Mouse (Mus musculus): ENCODE results near the gene Glyr1. TPM values are rescaled to one million over a fixed set of nuclear protein-coding genes. Genes with fewer than 3 reads are reported as not detected.

Gene Glyr1
- polyA plus RNA-seq, 1 experiment from 2014 or later, result 162 TPM

- 85% methylated on average over 12 of the region's 12 CpGs for WGBS
- Histone ChIP-seq H3K4me2 (0 out of 2 replicates have a peak overlapping the region, but pooled peaks have one; percentile 40), H3K9ac (no peak overlapping the region), H3K27me3 (no peaks in the 10 kb centered on the region), H3K9me3 (replicated peaks) (no peaks in the 10 kb centered on the region), H3K27ac (no peak overlapping the region), H3K4me3 (replicated peaks) (no peak overlapping the region), H3K36me3 (peaks cover 6% of the 10 kb centered on the region), H3K4me1 (peaks cover 20% of the 10 kb centered on the region)
- no peak for ATAC-seq (replicated peaks; ENCODE audit: low FRiP score)
Measured at GRCm38 (mm10) chr16:5008076-5008475, 41.6 kb downstream of the Glyr1 start.

GRCm38 (mm10) chr16:5007492-5007891 lies 42.2 kb downstream of the Glyr1 start:
- WGBS, result 44% methylated on average over 6 of the region's 6 CpGs
- ATAC-seq (replicated peaks; ENCODE audit: low FRiP score), result 0 out of 2 replicates have a peak, but pooled peaks have one; percentile 30
- Histone ChIP-seq H3K4me2 (peak overlapping the region; percentile 40), H3K9ac (0 out of 2 replicates have a peak overlapping the region, but pooled peaks have one; percentile 10), H3K27me3 (no peaks in the 10 kb centered on the region), H3K4me3 (replicated peaks) (peak overlapping the region; percentile 10; the same call in 1 of the 2 replicates), H3K36me3 (peaks cover 6% of the 10 kb centered on the region), H3K4me1 (peaks cover 14% of the 10 kb centered on the region), H3K9me3 (replicated peaks) (no peaks in the 10 kb centered on the region), H3K27ac (0 out of 2 replicates have a peak overlapping the region, but pooled peaks have one; percentile 22)

- Histone ChIP-seq H3K4me1 (peaks cover 10% of the 10 kb centered on the region), H3K4me3 (replicated peaks) (peak within 1 kb of the TSS; percentile 10; the same call in 1 of the 2 replicates)
- WGBS, result 39% methylated on average over 5 of the region's 5 CpGs
Measured at GRCm38 (mm10) chr16:5007067-5007466, 42.6 kb downstream of the Glyr1 start, which contains the start of gene Smim22. TSS of gene Smim22 (plus strand) at chr16:5007288.

GRCm38 (mm10) chr16:5000611-5001010 lies 49.1 kb downstream of the Glyr1 start:
- Histone ChIP-seq H3K4me3 (replicated peaks) (no peak overlapping the region), H3K36me3 (no peaks in the 10 kb centered on the region), H3K27me3 (no peaks in the 10 kb centered on the region), H3K27ac (no peak overlapping the region), H3K9ac (no peak overlapping the region), H3K4me2 (no peak overlapping the region), H3K9me3 (replicated peaks) (no peaks in the 10 kb centered on the region), H3K4me1 (0 out of 2 replicates have a peak, but pooled peaks cover 6% of the 10 kb centered on the region)
- ATAC-seq (replicated peaks; ENCODE audit: low FRiP score), result no peak
- 65% methylated on average over 3 of the region's 3 CpGs for WGBS

More at GRCm38 (mm10) chr16:5007067-5007466, 42.6 kb downstream of the Glyr1 start, which contains the start of gene Smim22:
- H3K9ac ChIP-seq, result 0 out of 2 replicates have a peak within 1 kb of the TSS, but pooled peaks have one; percentile 10
- H3K4me2 ChIP-seq, result peak within 1 kb of the TSS; percentile 40
- peaks cover 6% of the 10 kb centered on the region for H3K36me3 ChIP-seq
- no peaks in the 10 kb centered on the region for H3K27me3 ChIP-seq
- no peaks in the 10 kb centered on the region for H3K9me3 ChIP-seq (replicated peaks)
- H3K27ac ChIP-seq, result 0 out of 2 replicates have a peak within 1 kb of the TSS, but pooled peaks have one; percentile 22
- peak; percentile 58; the same call in 1 of the 2 replicates for ATAC-seq (replicated peaks; ENCODE audit: low FRiP score)

GRCm38 (mm10) chr16:4998984-4999383 lies 50.7 kb downstream of the Glyr1 start:
- H3K4me3 ChIP-seq (replicated peaks), result no peak overlapping the region
- H3K27ac ChIP-seq, result no peak overlapping the region
- no peaks in the 10 kb centered on the region for H3K36me3 ChIP-seq
- WGBS, result 49% methylated on average over 1 of the region's 1 CpGs
- H3K4me1 ChIP-seq, result 0 out of 2 replicates have a peak, but pooled peaks cover 6% of the 10 kb centered on the region
- ATAC-seq (replicated peaks; ENCODE audit: low FRiP score), result no peak
- H3K9me3 ChIP-seq (replicated peaks), result no peaks in the 10 kb centered on the region
- no peaks in the 10 kb centered on the region for H3K27me3 ChIP-seq
- no peak overlapping the region for H3K9ac ChIP-seq
- H3K4me2 ChIP-seq, result no peak overlapping the region

- H3K27ac ChIP-seq, result no peak within 1 kb of the TSS
- H3K4me1 ChIP-seq, result 0 out of 2 replicates have a peak, but pooled peaks cover 6% of the 10 kb centered on the region
- 18% methylated on average over 3 of the region's 3 CpGs for WGBS
- H3K4me2 ChIP-seq, result no peak within 1 kb of the TSS
- ATAC-seq (replicated peaks; ENCODE audit: low FRiP score), result no peak
- H3K36me3 ChIP-seq, result no peaks in the 10 kb centered on the region
- no peaks in the 10 kb centered on the region for H3K27me3 ChIP-seq
- no peaks in the 10 kb centered on the region for H3K9me3 ChIP-seq (replicated peaks)
- no peak within 1 kb of the TSS for H3K4me3 ChIP-seq (replicated peaks)
- no peak within 1 kb of the TSS for H3K9ac ChIP-seq
Measured at GRCm38 (mm10) chr16:4997553-4997952, 52.1 kb downstream of the Glyr1 start, which contains the start of gene Sept12. TSS of gene Sept12 (minus strand) at chr16:4997852.

- Histone ChIP-seq H3K36me3 (no peaks in the 10 kb centered on the region), H3K27ac (no peak overlapping the region), H3K27me3 (no peaks in the 10 kb centered on the region), H3K4me2 (no peak overlapping the region), H3K4me1 (0 out of 2 replicates have a peak, but pooled peaks cover 6% of the 10 kb centered on the region), H3K9me3 (replicated peaks) (no peaks in the 10 kb centered on the region), H3K9ac (no peak overlapping the region), H3K4me3 (replicated peaks) (no peak overlapping the region)
- ATAC-seq (replicated peaks; ENCODE audit: low FRiP score), result no peak
- WGBS, result 78% methylated on average over 4 of the region's 4 CpGs
Measured at GRCm38 (mm10) chr16:4993276-4993675, 56.4 kb downstream of the Glyr1 start.

- H3K9ac ChIP-seq, result no peak overlapping the region
- WGBS, result 93% methylated on average over 12 of the region's 12 CpGs
- no peak overlapping the region for H3K27ac ChIP-seq
- no peak overlapping the region for H3K4me2 ChIP-seq
- no peak for ATAC-seq (replicated peaks; ENCODE audit: low FRiP score)
- no peaks in the 10 kb centered on the region for H3K27me3 ChIP-seq
- no peaks in the 10 kb centered on the region for H3K4me1 ChIP-seq
- H3K36me3 ChIP-seq, result no peaks in the 10 kb centered on the region
- H3K9me3 ChIP-seq (replicated peaks), result no peaks in the 10 kb centered on the region
- H3K4me3 ChIP-seq (replicated peaks), result no peak overlapping the region
Measured at GRCm38 (mm10) chr16:4984717-4985116, 64.9 kb downstream of the Glyr1 start.

- Histone ChIP-seq H3K9me3 (replicated peaks) (no peaks in the 10 kb centered on the region), H3K9ac (no peak overlapping the region), H3K4me2 (no peak overlapping the region), H3K27me3 (no peaks in the 10 kb centered on the region), H3K4me1 (no peaks in the 10 kb centered on the region), H3K4me3 (replicated peaks) (no peak overlapping the region), H3K27ac (no peak overlapping the region), H3K36me3 (no peaks in the 10 kb centered on the region)
- WGBS, result 75% methylated on average over 4 of the region's 4 CpGs
- ATAC-seq (replicated peaks; ENCODE audit: low FRiP score), result peak; percentile 75
Measured at GRCm38 (mm10) chr16:4979755-4980380, 69.8 kb downstream of the Glyr1 start.

- ATAC-seq (replicated peaks; ENCODE audit: low FRiP score), result no peak
- Histone ChIP-seq H3K27ac (no peak overlapping the region), H3K9ac (no peak overlapping the region), H3K4me3 (replicated peaks) (no peak overlapping the region), H3K4me1 (no peaks in the 10 kb centered on the region), H3K27me3 (no peaks in the 10 kb centered on the region), H3K36me3 (no peaks in the 10 kb centered on the region), H3K4me2 (no peak overlapping the region), H3K9me3 (replicated peaks) (no peaks in the 10 kb centered on the region)
- 60% methylated on average over 5 of the region's 5 CpGs for WGBS
Measured at GRCm38 (mm10) chr16:4978275-4979051, 71.2 kb downstream of the Glyr1 start.

- Histone ChIP-seq H3K4me1 (no peaks in the 10 kb centered on the region), H3K36me3 (no peaks in the 10 kb centered on the region), H3K9me3 (replicated peaks) (no peaks in the 10 kb centered on the region), H3K27me3 (no peaks in the 10 kb centered on the region), H3K9ac (no peak overlapping the region), H3K4me3 (replicated peaks) (no peak overlapping the region), H3K27ac (no peak overlapping the region), H3K4me2 (no peak overlapping the region)
- no peak for ATAC-seq (replicated peaks; ENCODE audit: low FRiP score)
- WGBS, result 68% methylated on average over 2 of the region's 2 CpGs
Measured at GRCm38 (mm10) chr16:4976180-4976579, 73.5 kb downstream of the Glyr1 start.

GRCm38 (mm10) chr16:4974521-4974920 lies 75.1 kb downstream of the Glyr1 start:
- WGBS, result 91% methylated on average over 5 of the region's 5 CpGs

More at GRCm38 (mm10) chr16:4974521-4974920, 75.1 kb downstream of the Glyr1 start:
- H3K4me3 ChIP-seq (replicated peaks), result no peak overlapping the region
- H3K4me1 ChIP-seq, result no peaks in the 10 kb centered on the region
- no peak overlapping the region for H3K9ac ChIP-seq
- H3K27ac ChIP-seq, result no peak overlapping the region
- H3K27me3 ChIP-seq, result no peaks in the 10 kb centered on the region
- no peak overlapping the region for H3K4me2 ChIP-seq
- H3K36me3 ChIP-seq, result no peaks in the 10 kb centered on the region
- ATAC-seq (replicated peaks; ENCODE audit: low FRiP score), result no peak
- no peaks in the 10 kb centered on the region for H3K9me3 ChIP-seq (replicated peaks)
